Mouse (Mus musculus) heart, adult 2 months (tissue): ENCODE results near the gene Rbfox2.

ENCODE experiments used
- CTCF ChIP-seq: fragments of 200-600 bp; IDR thresholded peaks from 2 replicates; pipeline ENCODE4 v1.8.1; 2022; ENCODE audit warnings: antibody characterized with exemption, mild to moderate bottlenecking, moderate library complexity
- EP300 ChIP-seq: fragments of 200-500 bp; IDR thresholded peaks from 2 replicates; pipeline ENCODE4 v1.6.1; 2011; ENCODE audit warnings: low read depth, low read length, control low read depth; ENCODE audit not compliant: insufficient read depth
- POLR2A ChIP-seq: fragments of 200-500 bp; IDR thresholded peaks from 2 replicates; pipeline ENCODE4 v1.6.1; 2011; ENCODE audit warnings: mild to moderate bottlenecking, low read depth, low read length, control low read depth; ENCODE audit not compliant: insufficient read depth

DNA sequence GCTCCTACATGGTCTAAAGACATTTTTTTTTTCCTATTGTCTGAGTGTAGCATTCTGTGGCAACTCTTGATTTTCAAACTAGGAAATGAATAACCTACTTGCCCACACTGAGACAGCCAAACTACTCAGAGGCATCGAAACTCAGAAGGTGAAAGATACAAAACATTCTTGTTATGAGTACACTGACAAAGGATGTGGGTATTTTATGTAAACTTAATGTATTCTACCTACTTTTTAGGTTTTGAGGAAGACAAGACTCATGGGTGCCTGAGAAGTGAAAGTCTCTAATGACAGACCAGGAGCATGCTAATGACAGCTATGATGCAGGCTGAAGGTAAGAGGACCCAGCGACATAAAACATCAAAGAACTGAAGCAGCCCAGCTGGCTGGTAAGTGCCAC is 184.0 kb downstream of the Rbfox2 start:
- TF ChIP-seq CTCF: no peak
- TF ChIP-seq POLR2A: no peak
- TF ChIP-seq EP300: no peak
